Mouse (Mus musculus) intestine, embryonic 16.5 days (tissue): ENCODE measurements around the gene Rcan1. TPM values are rescaled to one million over a fixed set of nuclear protein-coding genes. Genes with fewer than 3 reads are reported as not detected.

Experiments
- ATAC-seq: fragments of 200-750 bp; cut with Nextera tagmentation; 2 replicates; pipeline ENCODE4 v1.8.0; 2017; ENCODE audit warnings: moderate TSS enrichment, moderate library complexity
- H3K27ac ChIP-seq: fragments of 300-500 bp; sonication (generic); 2 replicates; pipeline ENCODE4 v1.5.1; 2014; ENCODE audit warnings: mild to moderate bottlenecking, low read length
- H3K27me3 ChIP-seq: fragments of 300-500 bp; sonication (generic); replicated peaks from 2 replicates; pipeline ENCODE4 v1.6.1; 2014; ENCODE audit warnings: low read length, control low read depth, mixed read lengths; ENCODE audit not compliant: control insufficient read depth, insufficient read depth
- H3K36me3 ChIP-seq: fragments of 300-500 bp; sonication (generic); 2 replicates; pipeline ENCODE4 v1.6.1; 2014; ENCODE audit warnings: low read length, control low read depth; ENCODE audit not compliant: control insufficient read depth, insufficient read depth
- H3K4me1 ChIP-seq: fragments of 300-500 bp; sonication (generic); 2 replicates; pipeline ENCODE4 v1.6.1; 2014; ENCODE audit warnings: low read length, control low read depth, mixed read lengths; ENCODE audit not compliant: control insufficient read depth, insufficient read depth
- H3K4me2 ChIP-seq: fragments of 300-500 bp; sonication (generic); 2 replicates; pipeline ENCODE4 v1.6.1; 2014; ENCODE audit warnings: low read depth, low read length, control low read depth
- H3K4me3 ChIP-seq: fragments of 300-500 bp; sonication (generic); 2 replicates; pipeline ENCODE4 v1.5.1; 2014; ENCODE audit warnings: mild to moderate bottlenecking, low read length
- H3K9ac ChIP-seq: fragments of 300-500 bp; sonication (generic); 2 replicates; pipeline ENCODE4 v1.6.1; 2014; ENCODE audit warnings: low read depth, low read length
- H3K9me3 ChIP-seq: fragments of 300-500 bp; sonication (generic); 2 replicates; pipeline ENCODE4 v1.6.1; 2016; ENCODE audit warnings: low read length, control low read depth; ENCODE audit not compliant: control insufficient read depth
- WGBS: fragments of 180-500 bp; shearing (Covaris S2); extraction: QIAGEN DNeasy Blood & Tissue Kit; methylation state at CpG from one replicate; pipeline ENCODE4 v1.1.7; 2014; 5-methylcytosine and 5-hydroxymethylcytosine counted together
- polyA plus RNA-seq: library from polyadenylated mRNA; unstranded; fragments of >200 nt; fragmentation: Nextera tagmentation; extraction: Ambion mirVana; gene quantifications from 2 replicates; pipeline ENCODE4 v1.2.1, GENCODE M21; 2015

The Rcan1 gene
- polyA plus RNA-seq, 1 experiment from 2014 or later, result 23.6 TPM

DNA sequence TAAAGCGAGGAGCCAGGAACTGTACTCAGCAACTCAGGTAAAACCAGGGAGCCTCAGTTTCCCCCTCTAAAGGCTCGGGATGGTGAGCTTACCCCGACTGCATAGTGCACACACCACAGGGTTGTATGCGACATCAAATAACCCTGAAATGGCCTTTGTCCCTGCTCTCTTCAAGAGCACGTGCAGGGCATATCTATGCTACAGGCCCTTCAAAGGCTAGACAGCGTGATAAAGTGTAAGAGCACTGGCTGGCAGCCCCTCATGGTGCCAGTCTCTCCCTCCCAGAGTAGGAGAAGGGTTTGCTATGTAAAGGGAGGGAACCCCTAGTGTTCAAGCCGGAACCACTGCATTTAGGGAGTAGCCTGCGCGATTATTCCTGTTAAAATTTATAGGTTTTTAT lies 113.6 kb downstream of the Rcan1 start:
- WGBS, result 68% methylated on average over 9 of the region's 9 CpGs
- Histone ChIP-seq H3K4me2 (no peak overlapping the region), H3K27ac (no peak overlapping the region), H3K36me3 (no peaks in the 10 kb centered on the region), H3K27me3 (no peaks in the 10 kb centered on the region), H3K9ac (no peak overlapping the region), H3K4me1 (peaks cover 11% of the 10 kb centered on the region), H3K9me3 (no peaks in the 10 kb centered on the region), H3K4me3 (no peak overlapping the region)
- peak; percentile 66 for ATAC-seq

GRCm38 (mm10) chr16:92355982-92356381 lies 114.7 kb downstream of the Rcan1 start:
- Histone ChIP-seq H3K27me3 (no peaks in the 10 kb centered on the region), H3K4me3 (no peak overlapping the region), H3K4me1 (peaks cover 11% of the 10 kb centered on the region), H3K9me3 (no peaks in the 10 kb centered on the region), H3K27ac (no peak overlapping the region), H3K9ac (no peak overlapping the region), H3K36me3 (no peaks in the 10 kb centered on the region), H3K4me2 (no peak overlapping the region)
- no peak for ATAC-seq
- WGBS, result 64% methylated on average over 11 of the region's 11 CpGs

DNA sequence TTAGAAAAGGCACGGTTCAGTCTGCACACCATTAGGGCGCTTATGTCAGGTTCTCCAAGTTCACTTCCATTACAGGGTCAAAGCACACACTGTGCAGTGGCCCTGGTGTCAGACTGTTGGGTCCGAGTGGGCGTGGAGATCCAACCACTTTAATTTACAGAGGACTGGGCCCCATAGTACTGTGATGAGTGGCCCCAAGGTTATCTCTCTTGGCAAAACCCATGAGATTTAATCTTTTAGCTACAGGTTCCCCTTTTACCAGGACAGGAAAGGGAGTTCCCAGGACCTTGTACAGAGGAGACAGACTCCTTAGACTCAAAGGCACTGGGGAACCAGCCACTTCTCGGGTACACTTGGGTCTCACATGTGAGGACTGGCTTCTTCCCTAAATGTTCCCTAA lies 115.3 kb downstream of the Rcan1 start:
- Histone ChIP-seq H3K4me3 (no peak overlapping the region), H3K4me1 (peaks cover 11% of the 10 kb centered on the region), H3K9ac (no peak overlapping the region), H3K9me3 (no peaks in the 10 kb centered on the region), H3K27me3 (no peaks in the 10 kb centered on the region), H3K27ac (no peak overlapping the region), H3K4me2 (no peak overlapping the region), H3K36me3 (no peaks in the 10 kb centered on the region)
- ATAC-seq, result peak; percentile 51; the same call in 1 of the 2 replicates
- WGBS, result 66% methylated on average over 5 of the region's 5 CpGs

GRCm38 (mm10) chr16:92353897-92354296 lies 116.8 kb downstream of the Rcan1 start:
- H3K9me3 ChIP-seq, result no peaks in the 10 kb centered on the region
- no peaks in the 10 kb centered on the region for H3K36me3 ChIP-seq
- no peaks in the 10 kb centered on the region for H3K27me3 ChIP-seq
- 68% methylated on average over 2 of the region's 2 CpGs for WGBS
- H3K4me2 ChIP-seq, result no peak overlapping the region
- H3K4me3 ChIP-seq, result no peak overlapping the region
- ATAC-seq, result no peak
- H3K4me1 ChIP-seq, result peaks cover 7% of the 10 kb centered on the region
- H3K9ac ChIP-seq, result no peak overlapping the region
- no peak overlapping the region for H3K27ac ChIP-seq

- H3K9ac ChIP-seq, result no peak overlapping the region
- ATAC-seq, result no peak
- no peak overlapping the region for H3K4me2 ChIP-seq
- no peaks in the 10 kb centered on the region for H3K27me3 ChIP-seq
- no peaks in the 10 kb centered on the region for H3K36me3 ChIP-seq
- 86% methylated on average over 12 of the region's 12 CpGs for WGBS
- no peak overlapping the region for H3K4me3 ChIP-seq
- H3K4me1 ChIP-seq, result peaks cover 6% of the 10 kb centered on the region; the same call in 1 of the 2 replicates
- H3K27ac ChIP-seq, result no peak overlapping the region
- no peaks in the 10 kb centered on the region for H3K9me3 ChIP-seq
Observed at GRCm38 (mm10) chr16:92353295-92353694, 117.4 kb downstream of the Rcan1 start.

- 67% methylated on average over 12 of the region's 12 CpGs for WGBS
- Histone ChIP-seq H3K4me3 (no peak overlapping the region), H3K4me2 (no peak overlapping the region), H3K36me3 (no peaks in the 10 kb centered on the region), H3K27ac (no peak overlapping the region), H3K27me3 (no peaks in the 10 kb centered on the region), H3K9me3 (no peaks in the 10 kb centered on the region), H3K9ac (no peak overlapping the region), H3K4me1 (peaks cover 8% of the 10 kb centered on the region; the same call in 1 of the 2 replicates)
- ATAC-seq, result no peak
Observed at GRCm38 (mm10) chr16:92348941-92349340, 121.7 kb downstream of the Rcan1 start.

DNA sequence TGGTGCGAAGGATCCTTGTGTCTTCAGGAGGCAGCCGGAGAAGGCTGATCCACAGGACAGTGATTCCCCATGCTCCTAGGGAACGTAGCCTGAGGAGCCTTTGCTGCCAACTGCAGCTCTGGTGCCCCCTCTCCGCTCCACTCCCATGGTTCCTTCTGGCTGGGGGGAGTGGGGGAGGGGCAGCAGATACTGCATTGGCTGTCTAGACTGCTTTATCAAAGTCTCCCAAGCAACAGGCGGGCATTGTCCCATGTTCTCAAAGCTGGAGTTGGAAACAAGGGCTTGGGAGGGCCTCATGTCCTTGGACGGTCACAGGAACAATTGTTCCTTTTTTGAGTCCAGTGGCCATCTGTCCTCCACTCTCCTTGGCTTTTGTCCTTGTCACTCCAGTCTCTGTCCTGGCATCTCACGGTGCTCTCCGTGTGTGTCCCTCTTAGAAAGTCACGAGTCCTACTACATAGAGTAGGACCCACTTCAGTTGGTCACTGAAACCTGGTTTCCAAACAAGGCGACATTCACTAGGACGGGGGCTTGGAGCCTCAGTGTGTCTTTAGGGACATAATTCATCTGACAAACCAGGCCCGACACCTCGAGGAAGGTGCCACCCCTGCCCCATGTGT lies 124.3 kb downstream of the Rcan1 start:
- H3K27me3 ChIP-seq, result no peaks in the 10 kb centered on the region
- H3K4me1 ChIP-seq, result peaks cover 8% of the 10 kb centered on the region; the same call in 1 of the 2 replicates
- no peak overlapping the region for H3K4me2 ChIP-seq
- no peak overlapping the region for H3K27ac ChIP-seq
- peak; percentile 46; the same call in 1 of the 2 replicates for ATAC-seq
- H3K36me3 ChIP-seq, result no peaks in the 10 kb centered on the region
- no peaks in the 10 kb centered on the region for H3K9me3 ChIP-seq
- H3K9ac ChIP-seq, result no peak overlapping the region
- 71% methylated on average over 13 of the region's 13 CpGs for WGBS
- no peak overlapping the region for H3K4me3 ChIP-seq

- H3K9ac ChIP-seq, result no peak overlapping the region
- H3K27me3 ChIP-seq, result no peaks in the 10 kb centered on the region
- WGBS, result 38% methylated on average over 11 of the region's 11 CpGs
- no peaks in the 10 kb centered on the region for H3K36me3 ChIP-seq
- no peak overlapping the region for H3K4me3 ChIP-seq
- peaks cover 10% of the 10 kb centered on the region; the same call in 1 of the 2 replicates for H3K4me1 ChIP-seq
- peak; percentile 25; the same call in 1 of the 2 replicates for ATAC-seq
- no peaks in the 10 kb centered on the region for H3K9me3 ChIP-seq
- H3K27ac ChIP-seq, result no peak overlapping the region
- H3K4me2 ChIP-seq, result no peak overlapping the region
Observed at GRCm38 (mm10) chr16:92345177-92345576, 125.5 kb downstream of the Rcan1 start.
